Mouse (Mus musculus) embryonic facial prominence, embryonic 12.5 days (tissue): ENCODE measurements at regions not wholly inside any gene's neighbourhood (a gene's known extent, or its start where the extent isn't known, plus 50 kb on each side); places are given as distances from the start of the nearest gene placed in this dataset.

Source experiments
- ATAC-seq: fragments of 200-750 bp; cut with Nextera tagmentation; 2 replicates; pipeline ENCODE4 v1.8.0; 2017; ENCODE audit not compliant: insufficient number of reproducible peaks, insufficient read depth, low FRiP score, low TSS enrichment
- H3K27ac ChIP-seq: fragments of 300-500 bp; sonication (generic); 2 replicates; pipeline ENCODE4 v1.5.1; 2016; ENCODE audit warnings: mild to moderate bottlenecking
- H3K27me3 ChIP-seq: fragments of 300-500 bp; sonication (generic); 2 replicates; pipeline ENCODE4 v1.6.1; 2016; ENCODE audit warnings: mild to moderate bottlenecking, moderate library complexity
- H3K36me3 ChIP-seq: fragments of 300-500 bp; sonication (generic); 2 replicates; pipeline ENCODE4 v1.6.1; 2016; ENCODE audit warnings: mild to moderate bottlenecking
- H3K4me1 ChIP-seq: fragments of 300-500 bp; sonication (generic); 2 replicates; pipeline ENCODE4 v1.6.1; 2016
- H3K4me2 ChIP-seq: fragments of 300-500 bp; sonication (generic); replicated peaks from 2 replicates; pipeline ENCODE4 v1.6.1; 2016; ENCODE audit warnings: mild to moderate bottlenecking, moderate library complexity
- H3K4me3 ChIP-seq: fragments of 300-500 bp; sonication (generic); 2 replicates; pipeline ENCODE4 v1.5.1; 2016; ENCODE audit warnings: mild to moderate bottlenecking
- H3K9ac ChIP-seq: fragments of 300-500 bp; sonication (generic); 2 replicates; pipeline ENCODE4 v1.6.1; 2016; ENCODE audit warnings: mild to moderate bottlenecking, moderate library complexity
- H3K9me3 ChIP-seq: fragments of 300-500 bp; sonication (generic); 2 replicates; pipeline ENCODE4 v1.6.1; 2016; ENCODE audit warnings: mild to moderate bottlenecking, moderate library complexity
- WGBS: fragments of 180-500 bp; shearing (Covaris S2); methylation state at CpG from one replicate; pipeline ENCODE4 v1.1.7; 2016; 5-methylcytosine and 5-hydroxymethylcytosine counted together

GRCm38 (mm10) chr13:91370886-91371595, 89.0 kb upstream of the Ssbp2 start:
- H3K27me3 ChIP-seq = no peaks in the 10 kb centered on the region
- WGBS = under 1% methylated on average over 28 of the region's 28 CpGs

DNA sequence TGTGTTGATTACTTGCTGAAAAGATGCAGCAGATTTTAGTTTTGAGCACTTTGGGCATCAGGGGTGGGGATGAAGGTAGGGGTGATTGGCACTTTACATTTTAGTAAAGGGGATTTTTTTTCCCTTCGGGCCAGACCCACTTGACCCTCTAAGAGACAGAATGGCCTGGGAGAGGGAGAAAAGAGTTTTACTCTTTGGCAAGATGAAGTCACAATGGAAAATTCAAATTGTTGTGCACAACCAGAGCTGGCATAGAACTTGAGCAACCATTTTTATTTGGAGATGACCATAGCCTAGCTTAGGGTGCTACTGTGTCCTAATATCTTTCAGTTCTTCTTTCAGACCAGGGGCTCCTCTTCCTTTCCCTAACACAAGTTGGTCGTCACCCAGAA, 88.5 kb upstream of the Ssbp2 start:
- WGBS = 19% methylated on average over 2 of the region's 2 CpGs
- no peak overlapping the region for H3K9ac ChIP-seq

More at GRCm38 (mm10) chr13:91370886-91371595, 89.0 kb upstream of the Ssbp2 start:
- Histone ChIP-seq H3K9ac (peak overlapping the region; percentile 67), H3K4me1 (peaks cover 64% of the 10 kb centered on the region), H3K9me3 (no peaks in the 10 kb centered on the region), H3K4me3 (peak overlapping the region; percentile 35), H3K27ac (peak overlapping the region; percentile 100), H3K36me3 (no peaks in the 10 kb centered on the region), H3K4me2 (peak overlapping the region; percentile 72)
- peak; percentile 88 for ATAC-seq

DNA sequence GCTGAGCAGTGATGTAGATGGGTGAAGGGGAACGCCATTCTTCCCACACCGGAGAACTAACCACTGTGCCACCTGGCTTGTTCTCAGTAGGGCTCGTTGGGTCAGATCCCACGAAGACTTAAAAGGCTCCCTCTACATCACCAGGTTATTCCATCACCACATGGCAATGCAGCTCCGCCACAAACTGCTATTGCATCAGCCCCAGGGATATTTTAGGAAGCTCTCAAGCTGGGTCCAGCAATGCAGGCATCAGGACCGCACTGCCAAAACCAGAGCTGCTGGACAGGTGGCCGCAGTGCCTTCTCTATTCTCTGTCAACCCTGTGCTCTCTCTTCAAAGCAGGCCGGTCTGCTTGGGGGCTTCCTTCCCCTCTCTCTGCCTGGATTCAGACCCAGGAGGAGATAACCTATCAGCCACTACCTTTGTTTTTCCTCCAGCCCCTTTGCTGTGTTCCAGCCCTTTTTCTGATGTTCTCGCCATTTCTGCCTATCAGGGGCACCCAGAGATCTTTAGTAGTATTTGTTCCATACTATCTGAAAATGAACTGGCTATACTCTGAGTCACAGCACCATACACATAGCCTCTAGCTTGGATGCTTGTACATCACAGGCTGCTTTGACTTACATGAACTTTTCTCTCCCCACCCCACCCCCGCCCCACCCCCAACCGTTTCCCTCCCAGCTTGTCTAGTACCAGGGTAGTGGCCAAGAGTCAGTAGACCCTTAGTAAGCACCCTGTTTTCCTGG, 87.8 kb upstream of the Ssbp2 start:
- Histone ChIP-seq H3K9me3 (no peaks in the 10 kb centered on the region), H3K9ac (no peak overlapping the region), H3K36me3 (no peaks in the 10 kb centered on the region), H3K4me1 (peaks cover 61% of the 10 kb centered on the region), H3K27ac (peak overlapping the region; percentile 100), H3K4me3 (no peak overlapping the region), H3K4me2 (no peak overlapping the region), H3K27me3 (no peaks in the 10 kb centered on the region)
- ATAC-seq = no peak
- WGBS = 65% methylated on average over 11 of the region's 11 CpGs

More for the DNA sequence above, 88.5 kb upstream of the Ssbp2 start:
- ATAC-seq = no peak
- Histone ChIP-seq H3K36me3 (no peaks in the 10 kb centered on the region), H3K27ac (peak overlapping the region; percentile 100), H3K27me3 (no peaks in the 10 kb centered on the region), H3K9me3 (no peaks in the 10 kb centered on the region), H3K4me1 (peaks cover 64% of the 10 kb centered on the region), H3K4me3 (peak overlapping the region; percentile 35), H3K4me2 (peak overlapping the region; percentile 72)

GRCm38 (mm10) chr13:91374141-91374540, 85.9 kb upstream of the Ssbp2 start:
- no peak overlapping the region for H3K9ac ChIP-seq
- no peak overlapping the region; the same call in 1 of the 2 replicates for H3K4me2 ChIP-seq
- ATAC-seq = no peak
- H3K9me3 ChIP-seq = no peaks in the 10 kb centered on the region
- H3K4me1 ChIP-seq = peaks cover 53% of the 10 kb centered on the region
- no peaks in the 10 kb centered on the region for H3K27me3 ChIP-seq
- 11% methylated on average over 3 of the region's 3 CpGs for WGBS
- H3K4me3 ChIP-seq = no peak overlapping the region
- peak overlapping the region; percentile 73; the same call in 1 of the 2 replicates for H3K27ac ChIP-seq
- no peaks in the 10 kb centered on the region for H3K36me3 ChIP-seq

- no peaks in the 10 kb centered on the region for H3K36me3 ChIP-seq
- no peak overlapping the region for H3K27ac ChIP-seq
- H3K27me3 ChIP-seq = no peaks in the 10 kb centered on the region
- no peak overlapping the region for H3K4me3 ChIP-seq
- 96% methylated on average over 3 of the region's 3 CpGs for WGBS
- no peak for ATAC-seq
- no peaks in the 10 kb centered on the region for H3K9me3 ChIP-seq
- H3K4me1 ChIP-seq = peaks cover 35% of the 10 kb centered on the region
- no peak overlapping the region for H3K9ac ChIP-seq
- H3K4me2 ChIP-seq = no peak overlapping the region
Measured at GRCm38 (mm10) chr13:91376556-91376955, 83.5 kb upstream of the Ssbp2 start.

DNA sequence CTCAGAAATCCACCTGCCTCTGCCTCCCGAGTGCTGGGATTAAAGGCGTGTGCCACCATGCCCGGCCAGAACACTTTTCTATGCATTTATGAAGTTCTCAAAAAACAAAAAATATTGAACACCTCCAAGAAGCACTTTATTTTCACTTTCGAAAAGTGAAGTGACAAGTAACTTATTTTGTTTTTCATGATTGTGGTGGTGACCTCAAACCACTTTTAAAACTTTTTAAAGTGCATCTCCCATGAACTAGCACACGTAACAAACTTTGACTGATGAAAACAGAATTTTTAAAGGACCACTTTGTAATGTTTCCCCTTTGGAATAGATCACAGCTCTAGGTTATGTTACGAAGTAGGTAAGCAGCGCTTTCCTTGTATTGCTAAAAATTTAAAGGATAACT, 82.7 kb upstream of the Ssbp2 start:
- H3K36me3 ChIP-seq = no peaks in the 10 kb centered on the region
- no peak overlapping the region for H3K4me2 ChIP-seq
- no peaks in the 10 kb centered on the region for H3K27me3 ChIP-seq
- no peak for ATAC-seq
- peaks cover 26% of the 10 kb centered on the region for H3K4me1 ChIP-seq
- WGBS = 92% methylated on average over 7 of the region's 7 CpGs
- no peak overlapping the region for H3K9ac ChIP-seq
- no peak overlapping the region for H3K4me3 ChIP-seq
- no peak overlapping the region for H3K27ac ChIP-seq
- H3K9me3 ChIP-seq = no peaks in the 10 kb centered on the region

DNA sequence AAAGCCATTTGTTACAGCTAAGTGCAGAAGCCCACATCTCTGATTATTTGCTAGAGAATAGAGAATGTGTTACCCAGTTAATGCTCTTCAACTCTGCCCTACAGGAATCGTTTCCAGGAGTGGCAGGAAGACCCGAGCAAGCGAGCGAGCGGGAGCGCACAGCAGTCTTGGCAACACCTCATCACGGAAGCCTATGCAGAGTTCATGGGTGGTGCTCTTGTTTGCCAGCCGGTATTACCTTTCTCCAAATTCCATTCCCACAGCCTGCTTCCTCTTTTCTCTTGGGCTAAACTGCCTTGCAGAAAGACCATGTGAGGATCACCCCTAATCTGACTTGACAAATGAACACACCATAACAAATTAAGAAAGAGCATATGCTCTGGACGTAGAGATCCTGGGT, 82.1 kb upstream of the Ssbp2 start:
- Histone ChIP-seq H3K4me3 (no peak overlapping the region), H3K4me1 (peaks cover 20% of the 10 kb centered on the region), H3K9me3 (no peaks in the 10 kb centered on the region), H3K27ac (no peak overlapping the region), H3K4me2 (no peak overlapping the region), H3K9ac (no peak overlapping the region), H3K27me3 (no peaks in the 10 kb centered on the region), H3K36me3 (no peaks in the 10 kb centered on the region)
- ATAC-seq = no peak
- 86% methylated on average over 9 of the region's 9 CpGs for WGBS

DNA sequence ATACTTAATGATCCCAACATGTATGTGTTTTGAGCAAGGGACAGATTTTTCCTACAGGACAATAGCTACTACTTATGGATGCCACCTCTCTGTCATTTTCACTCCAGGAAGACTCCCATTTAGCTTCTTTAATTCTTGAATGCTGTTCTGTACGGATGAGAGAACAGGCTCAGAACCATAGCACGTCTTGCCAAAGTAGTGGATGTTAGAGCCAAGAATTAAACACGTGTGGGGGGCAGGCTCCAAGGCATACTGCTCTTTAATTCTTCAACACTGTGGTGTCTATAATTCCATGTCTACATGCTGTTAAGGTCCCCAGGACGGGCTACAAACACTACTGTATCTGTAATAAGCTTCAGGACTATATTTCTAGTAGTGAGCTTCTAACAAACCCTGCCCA, 74.7 kb upstream of the Ssbp2 start:
- no peak overlapping the region for H3K27ac ChIP-seq
- no peaks in the 10 kb centered on the region for H3K27me3 ChIP-seq
- H3K4me2 ChIP-seq = no peak overlapping the region
- 69% methylated on average over 4 of the region's 4 CpGs for WGBS
- H3K9ac ChIP-seq = no peak overlapping the region
- no peak overlapping the region for H3K4me3 ChIP-seq
- no peak for ATAC-seq
- peaks cover 5% of the 10 kb centered on the region; the same call in 1 of the 2 replicates for H3K4me1 ChIP-seq
- H3K36me3 ChIP-seq = no peaks in the 10 kb centered on the region
- H3K9me3 ChIP-seq = no peaks in the 10 kb centered on the region

- Histone ChIP-seq H3K4me2 (no peak overlapping the region), H3K27ac (no peak overlapping the region), H3K9ac (no peak overlapping the region), H3K4me1 (peaks cover 11% of the 10 kb centered on the region), H3K4me3 (no peak overlapping the region), H3K36me3 (no peaks in the 10 kb centered on the region), H3K9me3 (no peaks in the 10 kb centered on the region), H3K27me3 (no peaks in the 10 kb centered on the region)
- ATAC-seq = no peak
- WGBS = 57% methylated on average over 10 of the region's 10 CpGs
Measured at GRCm38 (mm10) chr13:91387913-91388312, 72.2 kb upstream of the Ssbp2 start.

DNA sequence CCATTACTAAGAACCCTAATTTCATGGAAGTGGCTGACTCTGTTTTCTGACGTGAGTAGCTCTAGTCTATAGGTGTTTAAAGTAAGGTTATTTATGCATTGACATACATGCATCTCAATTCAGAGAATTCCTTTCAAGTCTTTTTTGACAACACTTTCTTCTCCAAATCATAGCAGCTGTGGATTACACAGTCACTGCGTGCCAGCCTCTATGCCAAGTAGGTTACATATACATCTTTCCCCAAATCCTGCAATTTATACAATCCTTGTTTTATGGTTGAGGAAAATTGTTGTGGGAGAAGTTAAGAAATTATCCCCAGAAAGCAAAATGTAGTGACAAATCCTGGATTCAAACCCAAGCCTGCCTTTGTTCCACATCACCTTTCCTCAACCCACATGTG, 56.5 kb upstream of the Ssbp2 start:
- Histone ChIP-seq H3K4me3 (no peak overlapping the region), H3K27me3 (no peaks in the 10 kb centered on the region), H3K36me3 (no peaks in the 10 kb centered on the region), H3K4me1 (peaks cover 2% of the 10 kb centered on the region; the same call in 1 of the 2 replicates), H3K9me3 (no peaks in the 10 kb centered on the region), H3K9ac (no peak overlapping the region), H3K27ac (no peak overlapping the region), H3K4me2 (no peak overlapping the region)
- ATAC-seq = no peak
- WGBS = 88% methylated on average over 2 of the region's 2 CpGs

- Histone ChIP-seq H3K4me2 (no peak overlapping the region), H3K27ac (no peak overlapping the region), H3K27me3 (no peaks in the 10 kb centered on the region), H3K9ac (no peak overlapping the region), H3K4me3 (no peak overlapping the region), H3K9me3 (no peaks in the 10 kb centered on the region), H3K4me1 (peaks cover 3% of the 10 kb centered on the region; the same call in 1 of the 2 replicates), H3K36me3 (no peaks in the 10 kb centered on the region)
- WGBS = 87% methylated on average over 2 of the region's 2 CpGs
- no peak for ATAC-seq
Measured at GRCm38 (mm10) chr13:91405027-91405426, 55.1 kb upstream of the Ssbp2 start.

DNA sequence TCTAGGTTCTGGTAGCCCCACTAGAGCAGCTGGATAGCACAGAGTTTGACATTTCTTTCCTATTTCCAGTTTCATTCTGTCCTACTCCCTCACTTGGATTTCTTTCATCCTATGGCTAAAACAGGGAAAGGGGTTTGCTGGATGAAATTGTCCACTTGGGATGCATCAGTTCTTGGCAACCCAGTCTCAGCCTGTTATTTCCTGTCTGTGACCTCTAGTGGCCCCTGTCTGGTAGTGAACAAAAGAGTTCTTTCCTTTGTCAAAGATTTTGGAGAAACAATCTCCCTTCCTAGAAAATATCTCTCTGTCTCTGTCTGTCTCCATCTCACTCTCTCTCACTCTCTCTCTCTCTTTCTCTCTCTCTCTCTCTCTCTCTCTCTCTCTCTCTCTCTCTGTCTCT, 50.0 kb upstream of the Ssbp2 start:
- Histone ChIP-seq H3K9ac (no peak overlapping the region), H3K36me3 (no peaks in the 10 kb centered on the region), H3K4me2 (no peak overlapping the region), H3K27ac (no peak overlapping the region), H3K9me3 (no peaks in the 10 kb centered on the region), H3K4me1 (peaks cover 3% of the 10 kb centered on the region; the same call in 1 of the 2 replicates), H3K4me3 (no peak overlapping the region), H3K27me3 (no peaks in the 10 kb centered on the region)
- no peak for ATAC-seq
